Mouse (Mus musculus): ENCODE measurements around the gene Igll1. TPM values are rescaled to one million over a fixed set of nuclear protein-coding genes. Genes with fewer than 3 reads are reported as not detected.
"Not testable (repeated sequence)": the region's sequence is repeated elsewhere in the genome, so short reads cannot be mapped to it uniquely, and the experiment has no call there.

The Igll1 gene
- polyA plus RNA-seq, 1 experiment from 2014 or later, result not detected

DNA sequence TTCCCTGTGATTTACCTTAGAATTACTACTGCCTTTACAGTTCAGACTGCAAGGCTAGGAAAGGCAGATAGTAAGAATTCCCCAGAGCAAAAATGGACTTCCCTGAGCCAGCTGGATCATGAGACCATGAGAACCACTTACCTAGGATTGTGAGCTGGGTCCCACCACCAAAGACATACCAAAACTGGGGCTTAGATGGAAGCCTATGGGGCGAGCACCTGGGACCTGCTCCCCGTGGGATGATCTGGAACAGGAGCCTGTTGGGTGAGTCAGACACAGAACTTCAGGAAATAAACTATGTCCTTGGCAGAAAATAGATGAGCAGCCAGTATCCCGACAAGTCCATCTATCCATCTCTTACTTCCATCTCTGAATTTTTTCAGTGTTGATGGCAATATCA lies 1.5 kb downstream of the Igll1 start:
- no peak for ATAC-seq (replicated peaks; ENCODE audit: low FRiP score)
- H3K9ac ChIP-seq (ENCODE audit: low read length), result no peak overlapping the region
- H3K4me1 ChIP-seq (replicated peaks; ENCODE audit: control insufficient read depth, insufficient read depth, low read length), result no peaks in the 10 kb centered on the region
- H3K4me2 ChIP-seq (ENCODE audit: low read depth, low read length, severe bottlenecking), result no peak overlapping the region
- H3K9me3 ChIP-seq (ENCODE audit: control insufficient read depth, low read length), result no peaks in the 10 kb centered on the region
- H3K27me3 ChIP-seq (ENCODE audit: control insufficient read depth, insufficient read depth, low read length), result no peaks in the 10 kb centered on the region
- no peaks in the 10 kb centered on the region for H3K36me3 ChIP-seq (ENCODE audit: control insufficient read depth, insufficient read depth, low read length)
- H3K27ac ChIP-seq (ENCODE audit: low read depth, low read length), result no peak overlapping the region
- peak; percentile 28 for DNase-seq (ENCODE audit: low spot score)
- WGBS, result 77% methylated on average over 3 of the region's 3 CpGs
- no peak overlapping the region for H3K4me3 ChIP-seq (ENCODE audit: low read depth, low read length)

GRCm38 (mm10) chr16:16856731-16857476 lies 6.9 kb downstream of the Igll1 start:
- no peak overlapping the region for H3K9ac ChIP-seq (ENCODE audit: low read length)
- no peak overlapping the region for H3K4me3 ChIP-seq (ENCODE audit: low read depth, low read length)
- H3K4me1 ChIP-seq (replicated peaks; ENCODE audit: control insufficient read depth, insufficient read depth, low read length), result no peaks in the 10 kb centered on the region
- DNase-seq (ENCODE audit: low spot score), result no peak
- no peaks in the 10 kb centered on the region for H3K36me3 ChIP-seq (ENCODE audit: control insufficient read depth, insufficient read depth, low read length)
- no peak for ATAC-seq (replicated peaks; ENCODE audit: low FRiP score)
- H3K27ac ChIP-seq (ENCODE audit: low read depth, low read length), result no peak overlapping the region
- no peaks in the 10 kb centered on the region for H3K27me3 ChIP-seq (ENCODE audit: control insufficient read depth, insufficient read depth, low read length)
- H3K4me2 ChIP-seq (ENCODE audit: low read depth, low read length, severe bottlenecking), result no peak overlapping the region
- WGBS, result 77% methylated on average over 13 of the region's 13 CpGs
- H3K9me3 ChIP-seq (ENCODE audit: control insufficient read depth, low read length), result no peaks in the 10 kb centered on the region

DNA sequence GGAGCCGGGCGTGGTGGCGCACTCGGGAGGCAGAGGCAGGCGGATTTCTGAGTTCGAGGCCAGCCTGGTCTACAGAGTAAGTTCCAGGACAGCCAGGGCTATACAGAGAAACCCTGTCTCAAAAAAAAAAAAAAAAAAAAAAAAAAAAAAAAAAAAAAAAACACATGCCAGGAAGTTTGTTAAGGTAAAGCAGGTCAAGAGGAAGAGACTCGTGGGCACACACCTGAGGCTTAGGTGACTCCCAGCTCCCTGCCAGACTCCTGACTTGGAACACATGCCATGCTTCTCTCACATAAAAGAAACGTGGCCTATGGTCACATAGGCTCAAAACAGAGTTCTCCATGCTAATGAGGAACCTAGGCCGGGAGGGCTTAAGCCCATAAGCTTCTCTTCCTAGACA lies 7.7 kb downstream of the Igll1 start:
- not testable (repeated sequence) for H3K4me1 ChIP-seq (replicated peaks; ENCODE audit: control insufficient read depth, insufficient read depth, low read length); DNase-seq (ENCODE audit: low spot score); H3K36me3 ChIP-seq (ENCODE audit: control insufficient read depth, insufficient read depth, low read length); H3K9ac ChIP-seq (ENCODE audit: low read length); H3K9me3 ChIP-seq (ENCODE audit: control insufficient read depth, low read length); H3K4me3 ChIP-seq (ENCODE audit: low read depth, low read length); H3K27ac ChIP-seq (ENCODE audit: low read depth, low read length); H3K27me3 ChIP-seq (ENCODE audit: control insufficient read depth, insufficient read depth, low read length); ATAC-seq (replicated peaks; ENCODE audit: low FRiP score); H3K4me2 ChIP-seq (ENCODE audit: low read depth, low read length, severe bottlenecking)
- WGBS, result 84% methylated on average over 9 of the region's 9 CpGs

- no peak for DNase-seq (ENCODE audit: low spot score)
- Histone ChIP-seq H3K9ac (ENCODE audit: low read length) (no peak overlapping the region), H3K9me3 (ENCODE audit: control insufficient read depth, low read length) (no peaks in the 10 kb centered on the region), H3K27ac (ENCODE audit: low read depth, low read length) (no peak overlapping the region), H3K36me3 (ENCODE audit: control insufficient read depth, insufficient read depth, low read length) (no peaks in the 10 kb centered on the region), H3K4me3 (ENCODE audit: low read depth, low read length) (no peak overlapping the region), H3K4me2 (ENCODE audit: low read depth, low read length, severe bottlenecking) (no peak overlapping the region), H3K4me1 (replicated peaks; ENCODE audit: control insufficient read depth, insufficient read depth, low read length) (no peaks in the 10 kb centered on the region), H3K27me3 (ENCODE audit: control insufficient read depth, insufficient read depth, low read length) (no peaks in the 10 kb centered on the region)
- no peak for ATAC-seq (replicated peaks; ENCODE audit: low FRiP score)
- 97% methylated on average over 1 of the region's 1 CpGs for WGBS
Observed at GRCm38 (mm10) chr16:16855541-16855940, 8.2 kb downstream of the Igll1 start.

- Histone ChIP-seq H3K9me3 (ENCODE audit: control insufficient read depth, low read length) (no peaks in the 10 kb centered on the region), H3K27me3 (ENCODE audit: control insufficient read depth, insufficient read depth, low read length) (no peaks in the 10 kb centered on the region), H3K4me1 (replicated peaks; ENCODE audit: control insufficient read depth, insufficient read depth, low read length) (no peaks in the 10 kb centered on the region), H3K27ac (ENCODE audit: low read depth, low read length) (no peak overlapping the region), H3K9ac (ENCODE audit: low read length) (no peak overlapping the region), H3K4me3 (ENCODE audit: low read depth, low read length) (no peak overlapping the region), H3K36me3 (ENCODE audit: control insufficient read depth, insufficient read depth, low read length) (no peaks in the 10 kb centered on the region), H3K4me2 (ENCODE audit: low read depth, low read length, severe bottlenecking) (no peak overlapping the region)
- ATAC-seq (replicated peaks; ENCODE audit: low FRiP score), result no peak
- no peak for DNase-seq (ENCODE audit: low spot score)
- 31% methylated on average over 6 of the region's 6 CpGs for WGBS
Observed at GRCm38 (mm10) chr16:16854836-16855235, 8.9 kb downstream of the Igll1 start.

DNA sequence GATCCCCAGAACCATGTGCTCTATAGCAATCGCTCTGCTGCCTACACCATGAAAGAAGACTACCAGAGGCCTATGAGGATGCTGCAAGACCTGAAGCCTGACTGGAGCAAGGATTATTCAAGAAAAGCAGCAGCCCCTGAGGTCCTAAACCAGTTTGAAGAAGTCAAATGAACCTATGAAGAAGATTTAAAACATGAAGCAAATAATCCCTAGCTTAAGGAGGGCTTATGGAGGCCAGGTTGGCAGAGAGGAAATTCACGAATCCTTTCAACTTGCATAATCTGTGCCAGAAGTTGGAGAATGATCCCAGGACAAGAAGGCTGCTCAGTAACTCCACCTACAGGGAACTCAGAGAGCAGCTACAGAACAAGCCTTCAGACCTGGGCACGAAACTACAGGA lies 11.4 kb downstream of the Igll1 start:
- no peak overlapping the region for H3K4me2 ChIP-seq (ENCODE audit: low read depth, low read length, severe bottlenecking)
- WGBS, result 85% methylated on average over 3 of the region's 3 CpGs
- H3K9me3 ChIP-seq (ENCODE audit: control insufficient read depth, low read length), result no peaks in the 10 kb centered on the region
- ATAC-seq (replicated peaks; ENCODE audit: low FRiP score) (no peak), DNase-seq (ENCODE audit: low spot score) (no peak)
- no peak overlapping the region for H3K27ac ChIP-seq (ENCODE audit: low read depth, low read length)
- no peak overlapping the region for H3K4me3 ChIP-seq (ENCODE audit: low read depth, low read length)
- H3K27me3 ChIP-seq (ENCODE audit: control insufficient read depth, insufficient read depth, low read length), result no peaks in the 10 kb centered on the region
- H3K36me3 ChIP-seq (ENCODE audit: control insufficient read depth, insufficient read depth, low read length), result no peaks in the 10 kb centered on the region
- H3K9ac ChIP-seq (ENCODE audit: low read length), result no peak overlapping the region
- H3K4me1 ChIP-seq (replicated peaks; ENCODE audit: control insufficient read depth, insufficient read depth, low read length), result no peaks in the 10 kb centered on the region

DNA sequence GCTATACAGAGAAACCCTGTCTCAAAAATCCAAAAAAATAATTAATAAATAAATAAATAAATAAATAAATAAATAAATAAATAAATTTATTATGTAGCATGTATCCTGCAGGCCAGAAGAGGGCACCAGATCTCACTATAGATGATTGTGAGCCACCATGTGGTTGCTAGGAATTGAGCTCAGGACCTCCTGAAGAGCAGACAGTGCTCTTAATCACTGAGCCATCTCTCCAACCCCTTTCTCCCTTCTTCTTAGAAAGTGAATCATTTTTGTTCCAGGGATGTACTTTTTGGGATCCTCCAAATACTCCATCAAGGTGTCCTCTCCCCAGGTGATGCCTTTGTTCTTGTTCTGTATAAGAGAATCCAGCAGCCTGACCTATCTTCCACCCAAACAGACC lies 14.6 kb downstream of the Igll1 start:
- Histone ChIP-seq H3K4me3 (ENCODE audit: low read depth, low read length) (no peak overlapping the region), H3K9me3 (ENCODE audit: control insufficient read depth, low read length) (no peaks in the 10 kb centered on the region), H3K9ac (ENCODE audit: low read length) (no peak overlapping the region), H3K27me3 (ENCODE audit: control insufficient read depth, insufficient read depth, low read length) (no peaks in the 10 kb centered on the region), H3K36me3 (ENCODE audit: control insufficient read depth, insufficient read depth, low read length) (no peaks in the 10 kb centered on the region), H3K4me2 (ENCODE audit: low read depth, low read length, severe bottlenecking) (no peak overlapping the region), H3K4me1 (replicated peaks; ENCODE audit: control insufficient read depth, insufficient read depth, low read length) (no peaks in the 10 kb centered on the region), H3K27ac (ENCODE audit: low read depth, low read length) (no peak overlapping the region)
- DNase-seq (ENCODE audit: low spot score) (no peak), ATAC-seq (replicated peaks; ENCODE audit: low FRiP score) (no peak)

GRCm38 (mm10) chr16:16829671-16830070 lies 34.1 kb downstream of the Igll1 start:
- ATAC-seq (replicated peaks; ENCODE audit: low FRiP score) (no peak; the same call in 1 of the 2 replicates), DNase-seq (ENCODE audit: low spot score) (no peak)
- Histone ChIP-seq H3K36me3 (ENCODE audit: control insufficient read depth, insufficient read depth, low read length) (no peaks in the 10 kb centered on the region), H3K4me3 (ENCODE audit: low read depth, low read length) (no peak overlapping the region), H3K9me3 (ENCODE audit: control insufficient read depth, low read length) (no peaks in the 10 kb centered on the region), H3K9ac (ENCODE audit: low read length) (no peak overlapping the region), H3K4me2 (ENCODE audit: low read depth, low read length, severe bottlenecking) (peak overlapping the region; percentile 86; the same call in 1 of the 2 replicates), H3K27me3 (ENCODE audit: control insufficient read depth, insufficient read depth, low read length) (no peaks in the 10 kb centered on the region), H3K27ac (ENCODE audit: low read depth, low read length) (no peak overlapping the region), H3K4me1 (replicated peaks; ENCODE audit: control insufficient read depth, insufficient read depth, low read length) (no peaks in the 10 kb centered on the region; the same call in 1 of the 2 replicates)
- 83% methylated on average over 3 of the region's 3 CpGs for WGBS
